Mouse (Mus musculus) intestine, embryonic 15.5 days (tissue): Measurements from ENCODE around the gene Mboat1. TPM values are rescaled to one million over a fixed set of nuclear protein-coding genes. Genes with fewer than 3 reads are reported as not detected.
A peak's percentile ranks its signal among the peaks of the same experiment; 100 is the strongest.

Experiments
- ATAC-seq: fragments of 200-750 bp; cut with Nextera tagmentation; 2 replicates; pipeline ENCODE4 v1.8.0; 2017; ENCODE audit warnings: moderate TSS enrichment, moderate library complexity
- H3K27ac ChIP-seq: fragments of 300-500 bp; sonication (generic); 2 replicates; pipeline ENCODE4 v1.5.1; 2015; ENCODE audit warnings: mild to moderate bottlenecking, inconsistent platforms
- H3K27me3 ChIP-seq: fragments of 300-500 bp; sonication (generic); replicated peaks from 2 replicates; pipeline ENCODE4 v1.6.1; 2015; ENCODE audit warnings: inconsistent platforms
- H3K36me3 ChIP-seq: fragments of 300-500 bp; sonication (generic); 2 replicates; pipeline ENCODE4 v1.6.1; 2015; ENCODE audit warnings: inconsistent platforms
- H3K4me1 ChIP-seq: fragments of 300-500 bp; sonication (generic); replicated peaks from 2 replicates; pipeline ENCODE4 v1.6.1; 2015; ENCODE audit warnings: inconsistent platforms
- H3K4me2 ChIP-seq: fragments of 300-500 bp; sonication (generic); replicated peaks from 2 replicates; pipeline ENCODE4 v1.6.1; 2015; ENCODE audit warnings: mild to moderate bottlenecking, inconsistent platforms
- H3K4me3 ChIP-seq: fragments of 300-500 bp; sonication (generic); replicated peaks from 2 replicates; pipeline ENCODE4 v1.5.1; 2015; ENCODE audit warnings: inconsistent platforms
- H3K9ac ChIP-seq: fragments of 300-500 bp; sonication (generic); 2 replicates; pipeline ENCODE4 v1.6.1; 2015; ENCODE audit warnings: inconsistent platforms
- H3K9me3 ChIP-seq: fragments of 300-500 bp; sonication (generic); 2 replicates; pipeline ENCODE4 v1.6.1; 2016; ENCODE audit warnings: inconsistent platforms
- WGBS: fragments of 180-500 bp; shearing (Covaris S2); methylation state at CpG from one replicate; pipeline ENCODE4 v1.1.7; 2015; 5-methylcytosine and 5-hydroxymethylcytosine counted together
- polyA plus RNA-seq: library from polyadenylated mRNA; unstranded; fragments of >200 nt; fragmentation: Nextera tagmentation; extraction: Ambion mirVana; gene quantifications from 2 replicates; pipeline ENCODE4 v1.2.1, GENCODE M21; 2015

Gene Mboat1
- 43.1 and 46.5 TPM in 2 replicates for polyA plus RNA-seq

GRCm38 (mm10) chr13:30136243-30136922, at the start of gene Mboat1:
Gene Mboat1 (plus strand): TSS chr13:30136489.
- peak within 1 kb of the TSS; percentile 78 for H3K9ac ChIP-seq
- peak; percentile 98 for ATAC-seq
- peak within 1 kb of the TSS; percentile 93 for H3K4me2 ChIP-seq
- H3K4me1 ChIP-seq: peaks cover 5% of the 10 kb centered on the region
- H3K27ac ChIP-seq: 0 out of 2 replicates have a peak within 1 kb of the TSS, but pooled peaks have one; percentile 62
- under 1% methylated on average over 55 of the region's 55 CpGs for WGBS
- no peaks in the 10 kb centered on the region for H3K27me3 ChIP-seq
- H3K36me3 ChIP-seq: no peaks in the 10 kb centered on the region
- no peaks in the 10 kb centered on the region for H3K9me3 ChIP-seq
- H3K4me3 ChIP-seq: peak within 1 kb of the TSS; percentile 78

- no peaks in the 10 kb centered on the region for H3K9me3 ChIP-seq
- 52% methylated on average over 2 of the region's 2 CpGs for whole genome bisulfite sequencing
- no peak overlapping the region for H3K27ac ChIP-seq
- no peaks in the 10 kb centered on the region for H3K27me3 ChIP-seq
- ATAC-seq: no peak
- H3K36me3 ChIP-seq: no peaks in the 10 kb centered on the region
- H3K4me1 ChIP-seq: no peaks in the 10 kb centered on the region
- no peak overlapping the region for H3K9ac ChIP-seq
- no peak overlapping the region for H3K4me3 ChIP-seq
- H3K4me2 ChIP-seq: no peak overlapping the region
Observed at GRCm38 (mm10) chr13:30093086-30093485, 43.2 kb upstream of the Mboat1 start.

GRCm38 (mm10) chr13:30095851-30096250, 40.4 kb upstream of the Mboat1 start:
- H3K9ac ChIP-seq: no peak overlapping the region
- no peak overlapping the region for H3K27ac ChIP-seq
- H3K9me3 ChIP-seq: no peaks in the 10 kb centered on the region
- no peak overlapping the region for H3K4me2 ChIP-seq
- no peaks in the 10 kb centered on the region for H3K36me3 ChIP-seq
- H3K4me3 ChIP-seq: no peak overlapping the region
- 75% methylated on average over 4 of the region's 4 CpGs for WGBS
- H3K4me1 ChIP-seq: no peaks in the 10 kb centered on the region
- no peak for ATAC-seq
- H3K27me3 ChIP-seq: no peaks in the 10 kb centered on the region

GRCm38 (mm10) chr13:30096536-30096935, 39.8 kb upstream of the Mboat1 start:
- no peak overlapping the region for H3K27ac ChIP-seq
- H3K27me3 ChIP-seq: no peaks in the 10 kb centered on the region
- H3K4me2 ChIP-seq: no peak overlapping the region
- H3K4me3 ChIP-seq: no peak overlapping the region
- ATAC-seq: no peak
- H3K9me3 ChIP-seq: no peaks in the 10 kb centered on the region
- H3K36me3 ChIP-seq: no peaks in the 10 kb centered on the region
- H3K9ac ChIP-seq: no peak overlapping the region
- H3K4me1 ChIP-seq: no peaks in the 10 kb centered on the region
- 55% methylated on average over 4 of the region's 4 CpGs for WGBS

GRCm38 (mm10) chr13:30109001-30109600, 27.2 kb upstream of the Mboat1 start:
- H3K4me2 ChIP-seq: no peak overlapping the region
- H3K9me3 ChIP-seq: no peaks in the 10 kb centered on the region
- H3K27me3 ChIP-seq: no peaks in the 10 kb centered on the region
- WGBS: 51% methylated on average over 4 of the region's 4 CpGs
- no peak overlapping the region for H3K4me3 ChIP-seq
- no peaks in the 10 kb centered on the region for H3K36me3 ChIP-seq
- H3K9ac ChIP-seq: no peak overlapping the region
- no peaks in the 10 kb centered on the region for H3K4me1 ChIP-seq
- ATAC-seq: peak; percentile 95
- no peak overlapping the region for H3K27ac ChIP-seq

GRCm38 (mm10) chr13:30115792-30116191, 20.5 kb upstream of the Mboat1 start:
- Histone ChIP-seq H3K27ac (no peak overlapping the region), H3K27me3 (no peaks in the 10 kb centered on the region), H3K4me2 (no peak overlapping the region), H3K4me1 (no peaks in the 10 kb centered on the region), H3K4me3 (no peak overlapping the region), H3K36me3 (no peaks in the 10 kb centered on the region), H3K9me3 (no peaks in the 10 kb centered on the region), H3K9ac (no peak overlapping the region)
- ATAC-seq: no peak
- 86% methylated on average over 5 of the region's 5 CpGs for WGBS

- ATAC-seq: no peak
- H3K4me1 ChIP-seq: peaks cover 5% of the 10 kb centered on the region
- peak overlapping the region; percentile 78 for H3K4me3 ChIP-seq
- 28% methylated on average over 13 of the region's 13 CpGs for WGBS
- peak overlapping the region; percentile 78 for H3K9ac ChIP-seq
- H3K4me2 ChIP-seq: peak overlapping the region; percentile 93
- H3K9me3 ChIP-seq: no peaks in the 10 kb centered on the region
- H3K27ac ChIP-seq: no peak overlapping the region
- no peaks in the 10 kb centered on the region for H3K36me3 ChIP-seq
- H3K27me3 ChIP-seq: no peaks in the 10 kb centered on the region
Observed at GRCm38 (mm10) chr13:30136923-30137629, 787 bp downstream of the Mboat1 start.

- H3K9ac ChIP-seq: peak overlapping the region; percentile 78
- 0 out of 2 replicates have a peak overlapping the region, but pooled peaks have one; percentile 32 for H3K27ac ChIP-seq
- peak; percentile 59; the same call in 1 of the 2 replicates for ATAC-seq
Observed at GRCm38 (mm10) chr13:30137951-30138350, 1.7 kb downstream of the Mboat1 start.

GRCm38 (mm10) chr13:30140149-30140548, 3.9 kb downstream of the Mboat1 start:
- Histone ChIP-seq H3K27ac (no peak overlapping the region), H3K36me3 (no peaks in the 10 kb centered on the region), H3K27me3 (no peaks in the 10 kb centered on the region), H3K9ac (no peak overlapping the region), H3K4me2 (no peak overlapping the region), H3K4me3 (no peak overlapping the region), H3K9me3 (no peaks in the 10 kb centered on the region), H3K4me1 (peaks cover 5% of the 10 kb centered on the region)
- 89% methylated on average over 5 of the region's 5 CpGs for whole genome bisulfite sequencing
- no peak for ATAC-seq

More at GRCm38 (mm10) chr13:30137951-30138350, 1.7 kb downstream of the Mboat1 start:
- no peaks in the 10 kb centered on the region for H3K9me3 ChIP-seq
- H3K36me3 ChIP-seq: no peaks in the 10 kb centered on the region
- peaks cover 5% of the 10 kb centered on the region for H3K4me1 ChIP-seq
- peak overlapping the region; percentile 93 for H3K4me2 ChIP-seq
- peak overlapping the region; percentile 78 for H3K4me3 ChIP-seq
- WGBS: 62% methylated on average over 6 of the region's 6 CpGs
- H3K27me3 ChIP-seq: no peaks in the 10 kb centered on the region

GRCm38 (mm10) chr13:30140646-30141045, 4.4 kb downstream of the Mboat1 start:
- no peak overlapping the region for H3K27ac ChIP-seq
- no peak overlapping the region for H3K4me2 ChIP-seq
- ATAC-seq: no peak
- 89% methylated on average over 12 of the region's 12 CpGs for WGBS
- H3K9me3 ChIP-seq: no peaks in the 10 kb centered on the region
- peaks cover 5% of the 10 kb centered on the region for H3K4me1 ChIP-seq
- no peak overlapping the region for H3K4me3 ChIP-seq
- H3K9ac ChIP-seq: no peak overlapping the region
- no peaks in the 10 kb centered on the region for H3K27me3 ChIP-seq
- no peaks in the 10 kb centered on the region for H3K36me3 ChIP-seq

GRCm38 (mm10) chr13:30141996-30142395, 5.7 kb downstream of the Mboat1 start:
- Histone ChIP-seq H3K4me1 (peaks cover 5% of the 10 kb centered on the region), H3K4me3 (no peak overlapping the region), H3K27me3 (no peaks in the 10 kb centered on the region), H3K9ac (no peak overlapping the region), H3K27ac (no peak overlapping the region), H3K36me3 (no peaks in the 10 kb centered on the region), H3K9me3 (no peaks in the 10 kb centered on the region), H3K4me2 (no peak overlapping the region)
- no peak for ATAC-seq
- 94% methylated on average over 5 of the region's 5 CpGs for WGBS

GRCm38 (mm10) chr13:30146468-30146867, 10.2 kb downstream of the Mboat1 start:
- Histone ChIP-seq H3K4me1 (peaks cover 3% of the 10 kb centered on the region; the same call in 1 of the 2 replicates), H3K27ac (peak overlapping the region; percentile 67), H3K27me3 (no peaks in the 10 kb centered on the region), H3K4me3 (no peak overlapping the region), H3K4me2 (peak overlapping the region; percentile 38), H3K36me3 (no peaks in the 10 kb centered on the region), H3K9ac (no peak overlapping the region), H3K9me3 (no peaks in the 10 kb centered on the region)
- WGBS: 61% methylated on average over 6 of the region's 6 CpGs
- peak; percentile 65 for ATAC-seq
